Mouse (Mus musculus): ENCODE measurements at regions not wholly inside any gene's neighbourhood (a gene's known extent, or its start where the extent isn't known, plus 50 kb on each side); places are given as distances from the start of the nearest gene placed in this dataset.

GRCm38 (mm10) chr1:193623571-193623970 is 253.5 kb upstream of the Camk1g start:
- DNase-seq (ENCODE audit: low read depth): no peak
- TF ChIP-seq POLR2A (IDR thresholded peaks at IDR 0.05; ENCODE audit: borderline replicate concordance, extremely low read depth, insufficient read depth, insufficient read length, poor library complexity, severe bottlenecking): no peak
- no peak for TF ChIP-seq CTCF (IDR thresholded peaks at IDR 0.05; ENCODE audit: borderline replicate concordance, extremely low read depth, insufficient read depth, insufficient read length)

DNA sequence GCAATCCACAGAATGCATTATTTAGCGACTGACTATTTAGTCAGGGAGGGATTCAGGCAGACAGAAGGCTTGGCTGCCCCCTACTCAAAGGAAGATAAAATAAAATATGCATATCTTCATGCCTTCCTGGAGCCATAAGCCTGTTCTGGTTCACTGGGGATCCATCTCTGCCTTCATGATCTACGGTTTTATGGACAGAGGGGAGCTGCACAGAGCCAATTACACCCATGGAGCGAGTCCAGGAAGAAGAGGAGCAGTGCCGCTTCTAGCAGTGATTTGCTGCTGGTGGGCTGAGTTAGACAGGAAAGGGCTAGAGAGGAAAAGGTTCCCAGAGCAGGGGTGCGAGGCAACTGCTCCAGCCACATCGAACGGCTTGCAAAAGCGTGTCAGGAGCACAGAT is 248.2 kb upstream of the Camk1g start:
- DNase-seq (ENCODE audit: low read depth): peak; percentile 30
- TF ChIP-seq POLR2A (IDR thresholded peaks at IDR 0.05; ENCODE audit: borderline replicate concordance, extremely low read depth, insufficient read depth, insufficient read length, poor library complexity, severe bottlenecking) (no peak), CTCF (IDR thresholded peaks at IDR 0.05; ENCODE audit: borderline replicate concordance, extremely low read depth, insufficient read depth, insufficient read length) (no peak)

GRCm38 (mm10) chr1:193610471-193610870 is 240.4 kb upstream of the Camk1g start:
- TF ChIP-seq POLR2A (IDR thresholded peaks at IDR 0.05; ENCODE audit: borderline replicate concordance, extremely low read depth, insufficient read depth, insufficient read length, poor library complexity, severe bottlenecking) (no peak), CTCF (IDR thresholded peaks at IDR 0.05; ENCODE audit: borderline replicate concordance, extremely low read depth, insufficient read depth, insufficient read length) (no peak)
- no peak for DNase-seq (ENCODE audit: low read depth)

- TF ChIP-seq POLR2A (IDR thresholded peaks at IDR 0.05; ENCODE audit: borderline replicate concordance, extremely low read depth, insufficient read depth, insufficient read length, poor library complexity, severe bottlenecking): no peak
- TF ChIP-seq CTCF (IDR thresholded peaks at IDR 0.05; ENCODE audit: borderline replicate concordance, extremely low read depth, insufficient read depth, insufficient read length): no peak
- peak; percentile 45 for DNase-seq (ENCODE audit: low read depth)
Measured at GRCm38 (mm10) chr1:193599895-193600294, 229.8 kb upstream of the Camk1g start.

- no peak for DNase-seq (ENCODE audit: low read depth)
- peak; percentile 55; the same call in 1 of the 2 replicates for TF ChIP-seq CTCF (IDR thresholded peaks at IDR 0.05; ENCODE audit: borderline replicate concordance, extremely low read depth, insufficient read depth, insufficient read length)
- no peak for TF ChIP-seq POLR2A (IDR thresholded peaks at IDR 0.05; ENCODE audit: borderline replicate concordance, extremely low read depth, insufficient read depth, insufficient read length, poor library complexity, severe bottlenecking)
Measured at GRCm38 (mm10) chr1:193599163-193599562, 229.1 kb upstream of the Camk1g start.

DNA sequence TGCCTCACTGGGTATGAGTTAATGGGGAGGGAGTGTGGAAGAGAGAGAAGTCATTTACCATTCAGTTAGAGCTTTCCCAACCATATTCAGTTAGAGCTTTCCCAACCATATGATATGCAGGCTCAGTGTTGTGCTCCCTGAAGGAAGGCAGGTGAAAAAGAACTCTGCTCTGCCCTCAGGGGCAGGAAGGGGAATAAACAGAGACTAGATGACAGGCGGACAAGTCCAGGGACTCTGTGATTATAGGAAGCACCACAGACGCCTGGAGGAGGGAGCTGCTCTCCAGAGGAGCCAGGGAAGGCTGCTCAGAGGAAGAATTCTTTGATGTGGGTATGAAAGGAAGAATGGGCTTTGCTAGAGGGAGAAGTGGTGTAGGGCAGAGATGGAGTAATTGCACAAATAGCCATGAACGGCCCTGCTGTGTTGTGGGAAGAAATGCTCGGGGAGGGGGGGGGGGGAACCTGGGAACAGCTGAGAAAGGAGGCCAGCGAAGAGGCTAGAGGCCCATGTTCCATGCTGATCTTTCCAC is 220.3 kb upstream of the Camk1g start:
- peak; percentile 75 for DNase-seq (ENCODE audit: low read depth)
- TF ChIP-seq POLR2A (IDR thresholded peaks at IDR 0.05; ENCODE audit: borderline replicate concordance, extremely low read depth, insufficient read depth, insufficient read length, poor library complexity, severe bottlenecking): no peak

DNA sequence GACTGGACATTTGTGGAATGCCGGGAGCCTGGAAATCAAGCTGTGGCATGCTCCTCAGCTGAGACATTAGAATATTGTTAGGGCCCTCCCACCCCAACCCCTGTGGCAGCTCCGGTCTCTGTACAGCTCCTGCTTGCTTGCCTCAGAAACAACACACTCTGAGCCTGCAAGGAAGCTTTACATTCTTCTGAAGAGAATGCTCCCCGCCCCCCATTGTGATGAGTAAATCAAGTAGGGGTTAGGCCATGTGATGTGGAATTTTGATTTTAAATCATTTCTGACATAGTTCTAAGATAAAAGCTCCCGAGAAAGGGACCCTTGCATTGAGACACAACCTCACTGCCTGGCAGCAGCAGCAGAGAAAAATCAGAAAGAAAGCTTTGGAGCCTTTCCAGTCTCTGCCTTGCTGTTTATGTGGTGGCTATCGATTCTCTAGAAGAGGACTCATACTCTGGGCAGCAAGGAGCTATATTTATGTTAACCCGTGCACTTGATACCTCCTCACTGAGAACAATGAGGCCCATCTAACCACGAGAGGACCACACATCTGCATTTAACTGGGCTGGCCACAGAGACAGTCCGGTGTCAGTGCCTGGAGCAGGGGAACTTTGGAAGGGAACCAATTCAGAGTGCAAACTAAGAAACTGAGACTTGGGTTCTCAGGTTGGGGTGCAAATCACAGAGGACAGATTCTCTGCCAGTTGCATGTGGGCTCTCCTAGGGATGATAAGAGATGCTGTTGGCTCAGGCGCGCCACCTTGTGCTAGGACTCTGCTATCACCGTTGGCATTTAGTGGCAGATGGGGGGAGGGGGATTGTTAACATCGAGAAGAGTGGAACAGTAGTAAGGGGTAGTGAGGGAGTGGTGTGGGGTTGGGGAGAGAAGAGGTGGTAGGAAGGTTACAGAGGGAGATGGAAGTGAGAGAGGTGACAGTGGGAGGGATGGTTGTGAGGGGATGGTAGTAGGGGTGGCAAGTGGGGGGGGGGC is 218.7 kb upstream of the Camk1g start:
- peak; percentile 84 for TF ChIP-seq CTCF (IDR thresholded peaks at IDR 0.05; ENCODE audit: borderline replicate concordance, extremely low read depth, insufficient read depth, insufficient read length)
- TF ChIP-seq POLR2A (IDR thresholded peaks at IDR 0.05; ENCODE audit: borderline replicate concordance, extremely low read depth, insufficient read depth, insufficient read length, poor library complexity, severe bottlenecking): no peak

DNA sequence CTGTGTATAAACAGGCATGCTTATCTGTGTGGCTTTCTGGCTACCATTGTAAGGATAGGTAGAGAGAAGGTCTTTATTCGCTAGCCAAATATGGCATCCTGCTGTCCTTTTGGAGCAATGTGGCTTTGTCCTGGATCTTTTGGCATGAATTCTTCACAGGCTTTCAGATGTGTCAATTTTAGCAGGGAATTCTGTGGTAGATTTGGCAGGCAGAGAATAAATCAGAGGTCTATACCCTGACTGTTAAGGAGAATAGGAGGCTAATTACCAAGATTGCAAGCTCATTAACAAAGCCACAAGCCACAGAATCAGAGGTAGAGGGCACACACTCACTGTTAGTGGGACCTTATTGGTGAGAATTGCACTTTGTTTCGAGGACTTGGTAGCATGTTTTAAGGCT is 217.2 kb upstream of the Camk1g start:
- TF ChIP-seq CTCF (IDR thresholded peaks at IDR 0.05; ENCODE audit: borderline replicate concordance, extremely low read depth, insufficient read depth, insufficient read length): no peak
- no peak for TF ChIP-seq POLR2A (IDR thresholded peaks at IDR 0.05; ENCODE audit: borderline replicate concordance, extremely low read depth, insufficient read depth, insufficient read length, poor library complexity, severe bottlenecking)
- peak; percentile 90 for DNase-seq (ENCODE audit: low read depth)

More for the DNA sequence above, 218.7 kb upstream of the Camk1g start:
- peak; percentile 88 for DNase-seq (ENCODE audit: low read depth)

GRCm38 (mm10) chr1:193586896-193587295 is 216.8 kb upstream of the Camk1g start:
- peak; percentile 90 for DNase-seq (ENCODE audit: low read depth)
- TF ChIP-seq POLR2A (IDR thresholded peaks at IDR 0.05; ENCODE audit: borderline replicate concordance, extremely low read depth, insufficient read depth, insufficient read length, poor library complexity, severe bottlenecking) (no peak), CTCF (IDR thresholded peaks at IDR 0.05; ENCODE audit: borderline replicate concordance, extremely low read depth, insufficient read depth, insufficient read length) (no peak)

- TF ChIP-seq CTCF (IDR thresholded peaks at IDR 0.05; ENCODE audit: borderline replicate concordance, extremely low read depth, insufficient read depth, insufficient read length) (no peak), POLR2A (IDR thresholded peaks at IDR 0.05; ENCODE audit: borderline replicate concordance, extremely low read depth, insufficient read depth, insufficient read length, poor library complexity, severe bottlenecking) (no peak)
- DNase-seq (ENCODE audit: low read depth): no peak
Measured at GRCm38 (mm10) chr1:193583791-193584190, 213.7 kb upstream of the Camk1g start.

GRCm38 (mm10) chr1:193580393-193580792 is 210.3 kb upstream of the Camk1g start:
- no peak for DNase-seq (ENCODE audit: low read depth)
- TF ChIP-seq CTCF (IDR thresholded peaks at IDR 0.05; ENCODE audit: borderline replicate concordance, extremely low read depth, insufficient read depth, insufficient read length) (no peak), POLR2A (IDR thresholded peaks at IDR 0.05; ENCODE audit: borderline replicate concordance, extremely low read depth, insufficient read depth, insufficient read length, poor library complexity, severe bottlenecking) (no peak)
